Mouse (Mus musculus) heart, embryonic 14.5 days (tissue): ENCODE results near the gene Gm31571. TPM values are rescaled to one million over a fixed set of nuclear protein-coding genes. Genes with fewer than 3 reads are reported as not detected.
"Not testable (repeated sequence)": the region's sequence is repeated elsewhere in the genome, so short reads cannot be mapped to it uniquely, and the experiment has no call there.

ENCODE experiments used
- ATAC-seq: fragments of 200-750 bp; cut with Nextera tagmentation; 2 replicates; pipeline ENCODE4 v1.8.0; 2017; ENCODE audit warnings: low read depth, moderate TSS enrichment; ENCODE audit not compliant: insufficient number of reproducible peaks, insufficient read depth, low FRiP score
- H3K27ac ChIP-seq, 2 experiments: fragments of 200-500 bp in 1 of 2; fragments of 300-500 bp in 1 of 2; sonication (generic) in 1 of 2; replicated peaks in 1 of 2; 2 replicates each; pipeline ENCODE4 v1.5.1; 2012 to 2014; ENCODE audit warnings: low read depth in 2 of 2, low read length in 2 of 2, control low read depth in 1 of 2, mild to moderate bottlenecking in 1 of 2, mixed read lengths in 1 of 2; ENCODE audit not compliant: control insufficient read depth in 1 of 2, insufficient read depth in 1 of 2
- H3K27me3 ChIP-seq: fragments of 300-500 bp; sonication (generic); 2 replicates; pipeline ENCODE4 v1.6.1; 2014; ENCODE audit warnings: mild to moderate bottlenecking, low read length, control low read depth; ENCODE audit not compliant: control insufficient read depth, insufficient read depth
- H3K36me3 ChIP-seq: fragments of 300-500 bp; sonication (generic); 2 replicates; pipeline ENCODE4 v1.6.1; 2014; ENCODE audit warnings: mild to moderate bottlenecking, control low read depth, low read length, mixed read lengths; ENCODE audit not compliant: control insufficient read depth, insufficient read depth
- H3K4me1 ChIP-seq, 2 experiments: fragments of 200-500 bp in 1 of 2; fragments of 300-500 bp in 1 of 2; sonication (generic) in 1 of 2; 2 replicates each; pipeline ENCODE4 v1.6.1; 2012 to 2014; ENCODE audit warnings: low read length in 2 of 2, control low read depth in 1 of 2, mixed read lengths in 1 of 2; ENCODE audit not compliant: control insufficient read depth in 2 of 2, insufficient read depth in 2 of 2
- H3K4me2 ChIP-seq: fragments of 300-500 bp; sonication (generic); 2 replicates; pipeline ENCODE4 v1.6.1; 2014; ENCODE audit warnings: mild to moderate bottlenecking, low read length
- H3K4me3 ChIP-seq, 2 experiments: fragments of 200-500 bp in 1 of 2; fragments of 300-500 bp in 1 of 2; sonication (generic) in 1 of 2; 2 replicates each; pipeline ENCODE4 v1.5.1; 2012 to 2014; ENCODE audit warnings: low read length in 2 of 2, mild to moderate bottlenecking in 2 of 2, control low read depth in 1 of 2, low read depth in 1 of 2, moderate library complexity in 1 of 2; ENCODE audit not compliant: control insufficient read depth in 1 of 2, insufficient read depth in 1 of 2
- H3K9ac ChIP-seq: fragments of 300-500 bp; sonication (generic); 2 replicates; pipeline ENCODE4 v1.6.1; 2014; ENCODE audit warnings: mild to moderate bottlenecking, low read length
- H3K9me3 ChIP-seq: fragments of 300-500 bp; sonication (generic); 2 replicates; pipeline ENCODE4 v1.6.1; 2016; ENCODE audit warnings: low read length, control low read depth; ENCODE audit not compliant: control insufficient read depth
- WGBS: fragments of 180-500 bp; shearing (Covaris S2); extraction: QIAGEN DNeasy Blood & Tissue Kit; methylation state at CpG from one replicate; pipeline ENCODE4 v1.1.7; 2014; 5-methylcytosine and 5-hydroxymethylcytosine counted together
- polyA plus RNA-seq: library from polyadenylated mRNA; unstranded; fragments of >200 nt; fragmentation: Nextera tagmentation; extraction: Ambion mirVana; gene quantifications from 2 replicates; pipeline ENCODE4 v1.2.1, GENCODE M21; 2014

The Gm31571 gene
- polyA plus RNA-seq = not detected in 2 replicates

DNA sequence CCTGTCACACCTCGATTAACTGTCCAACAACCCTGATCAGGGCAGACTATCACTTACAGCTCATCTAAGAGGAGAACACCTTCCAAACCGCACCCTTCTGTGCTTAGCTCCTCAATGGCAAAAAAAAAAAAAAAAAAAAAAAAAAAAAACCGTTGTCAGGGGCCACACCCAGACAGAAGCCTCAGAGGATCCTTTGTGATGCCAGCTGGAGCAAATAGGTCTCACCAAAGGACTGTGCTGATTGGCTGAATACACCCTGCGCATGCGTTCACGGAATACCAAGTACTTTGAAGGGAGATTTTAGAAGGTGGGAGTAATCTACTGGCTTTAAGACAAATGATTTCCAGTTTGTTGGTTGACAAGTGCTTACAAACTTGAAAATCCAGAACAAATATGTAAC, at the start of gene Gm31571:
Gene Gm31571, minus strand, starts transcription at position 101 of the 400 bp plus-strand sequence.
- WGBS = no CpG with 5 or more reads among the region's 6 CpGs

More for the DNA sequence above, at the start of gene Gm31571:
- H3K9ac ChIP-seq, ATAC-seq, H3K4me1 ChIP-seq, H3K36me3 ChIP-seq, H3K27ac ChIP-seq, H3K9me3 ChIP-seq, H3K4me3 ChIP-seq, H3K4me2 ChIP-seq, H3K27me3 ChIP-seq: not testable (repeated sequence)
